Mouse (Mus musculus) right cerebral cortex, adult 18-20 months (tissue): Measurements from ENCODE around the gene Cd83.

Source experiments
- DNase-seq: peaks from one replicate; pipeline ENCODE4 v3.0.0; 2022; ENCODE audit warnings: mixed read lengths

The Cd83 gene

GRCm38 (mm10) chr13:43784725-43785711 is at the start of gene Cd83:
Cd83 (plus strand) TSS chr13:43784775.
- peak; percentile 48 for DNase-seq

DNA sequence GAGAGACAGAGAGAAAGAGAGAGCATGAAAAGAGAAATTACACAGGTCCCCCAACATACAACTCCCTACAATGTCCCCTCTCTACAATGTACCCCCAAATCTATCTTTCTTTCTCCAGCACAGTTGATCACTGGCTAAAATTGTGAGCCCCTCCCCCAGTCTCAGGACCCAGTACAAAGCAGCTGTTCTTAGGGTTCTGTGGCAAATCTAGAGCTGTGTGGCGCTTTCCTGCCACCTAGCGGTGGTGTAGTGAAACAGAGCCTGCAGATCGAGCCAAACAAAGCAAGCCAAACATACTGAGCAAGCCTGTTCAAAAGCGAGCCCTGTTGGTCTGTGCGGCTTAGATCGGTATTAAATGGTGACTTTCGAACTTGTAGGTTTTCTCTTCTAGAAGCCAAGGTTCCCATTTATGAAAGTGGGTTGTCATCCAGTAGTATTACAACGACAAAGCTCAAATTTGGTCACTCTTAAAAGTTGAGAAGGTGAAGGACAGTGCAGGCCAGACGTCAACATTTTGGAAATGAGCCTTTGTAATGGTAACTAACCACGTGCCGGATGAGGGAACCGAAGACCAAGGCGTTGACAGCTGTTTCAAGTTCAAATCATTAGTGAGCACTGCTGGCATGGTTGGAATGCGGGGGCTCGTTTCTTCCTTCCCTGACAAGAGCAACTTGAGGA is 44.8 kb upstream of the Cd83 start:
- DNase-seq, result peak; percentile 87

GRCm38 (mm10) chr13:43740276-43740608 is 44.3 kb upstream of the Cd83 start:
- DNase-seq, result no peak

GRCm38 (mm10) chr13:43742677-43743076 is 41.9 kb upstream of the Cd83 start:
- DNase-seq, result no peak

GRCm38 (mm10) chr13:43744259-43744658 is 40.3 kb upstream of the Cd83 start:
- no peak for DNase-seq

DNA sequence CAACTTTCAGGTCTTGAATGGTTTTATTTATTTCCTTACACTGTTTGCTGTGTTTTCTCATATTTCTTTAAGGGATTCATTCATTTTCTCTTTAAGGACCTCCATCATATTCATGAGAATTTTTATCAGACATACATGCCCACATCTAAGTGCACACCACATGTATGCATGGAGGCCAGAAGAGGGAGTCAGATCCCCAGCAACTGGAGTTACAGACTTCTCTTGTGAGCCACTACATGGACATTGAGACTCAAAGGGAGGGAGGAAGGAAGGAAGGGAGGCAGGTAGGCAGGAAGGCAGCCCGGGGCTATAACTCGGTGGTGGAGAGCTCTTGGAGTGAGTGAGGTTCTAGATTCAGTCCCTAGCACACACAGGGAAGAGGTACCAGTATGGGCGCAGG is 34.3 kb upstream of the Cd83 start:
- DNase-seq, result no peak

DNA sequence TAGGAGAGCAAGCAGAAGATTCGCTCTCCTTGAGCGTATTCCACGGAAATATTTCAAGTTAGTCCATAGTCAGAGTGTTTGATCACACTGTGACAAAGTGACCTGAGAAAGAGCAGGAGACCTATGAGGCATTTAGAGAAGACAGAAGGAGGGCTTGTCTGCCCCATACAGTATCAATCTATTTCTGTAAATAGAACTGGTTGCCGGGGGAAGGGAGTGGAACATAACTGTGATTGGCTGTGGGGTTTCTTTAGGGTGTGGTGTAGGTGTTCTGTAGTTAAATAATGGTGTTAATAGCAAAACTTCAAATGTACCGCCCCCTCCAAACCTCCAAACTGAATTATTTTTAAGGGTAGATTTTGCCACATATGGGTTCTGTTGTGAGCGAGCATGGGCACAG is 33.6 kb upstream of the Cd83 start:
- DNase-seq, result no peak

DNA sequence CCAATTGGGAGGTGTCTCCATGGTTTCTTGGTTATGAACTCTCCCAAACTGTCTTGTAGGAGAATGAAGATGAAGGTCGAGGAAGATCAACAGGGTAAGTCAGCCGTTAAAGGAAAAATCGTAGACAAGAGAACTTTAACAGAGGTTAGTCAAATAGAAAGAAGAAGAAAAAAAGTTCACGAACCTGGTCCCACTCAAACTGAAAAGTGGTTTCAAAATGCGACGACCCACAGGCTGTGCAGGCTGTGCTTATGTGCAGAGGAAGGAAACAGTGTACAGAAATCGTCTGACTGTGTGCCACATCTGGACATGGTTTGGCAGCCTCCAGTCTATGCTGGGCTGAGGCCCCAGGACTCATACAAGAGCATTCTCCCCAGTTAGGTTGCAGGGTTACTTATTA is 32.2 kb upstream of the Cd83 start:
- DNase-seq, result no peak

- DNase-seq, result no peak
Observed at GRCm38 (mm10) chr13:43753652-43754051, 30.9 kb upstream of the Cd83 start.

DNA sequence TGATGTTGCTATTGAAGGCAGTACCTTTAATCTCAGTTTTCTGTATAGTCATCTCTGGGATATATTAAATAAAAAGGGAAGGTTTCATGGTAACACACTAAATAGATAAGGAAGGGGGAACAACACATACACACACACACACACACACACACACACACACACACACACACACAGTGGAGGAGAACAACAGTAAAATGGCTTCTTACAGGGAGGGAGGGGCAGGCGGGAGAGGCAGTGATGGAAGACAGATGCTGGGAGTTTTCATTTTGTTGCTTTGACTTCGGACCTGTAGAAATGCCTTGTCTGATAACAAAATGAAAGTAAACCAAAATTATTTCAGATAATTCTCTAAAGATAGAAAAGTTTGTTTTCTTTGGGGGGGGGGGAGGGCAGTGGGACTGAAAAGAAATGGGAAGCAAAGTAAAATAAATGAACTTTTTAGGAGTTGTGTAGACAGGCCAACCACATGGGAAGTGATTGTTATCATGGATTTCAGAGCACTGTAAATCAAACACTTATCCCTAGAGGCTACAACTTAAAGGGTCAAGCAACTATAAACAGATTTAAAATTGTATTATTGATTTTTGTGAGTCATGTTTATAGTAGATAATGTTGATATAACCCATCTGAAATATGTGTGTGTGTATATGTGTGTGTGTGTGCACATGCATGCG is 30.0 kb upstream of the Cd83 start:
- no peak for DNase-seq

DNA sequence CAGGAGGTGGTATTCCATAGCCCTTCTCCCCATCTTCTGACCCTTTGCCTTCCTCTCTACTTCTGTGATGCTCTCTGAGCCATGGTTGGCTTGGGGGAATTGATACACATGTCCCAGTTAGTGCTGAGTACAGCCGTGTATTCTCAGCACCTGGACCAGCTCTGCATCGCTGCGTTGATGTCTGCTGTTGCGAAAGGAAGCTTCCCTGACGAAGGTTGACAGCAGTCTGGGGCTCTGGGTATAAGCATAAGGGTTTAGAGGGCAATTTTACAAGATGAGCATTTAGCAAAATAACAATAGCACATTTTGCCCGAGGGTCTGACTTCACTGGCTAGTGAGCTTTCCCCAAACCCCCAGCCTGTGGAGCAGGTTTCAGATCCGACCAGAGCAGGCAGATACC is 29.0 kb upstream of the Cd83 start:
- DNase-seq, result no peak

DNA sequence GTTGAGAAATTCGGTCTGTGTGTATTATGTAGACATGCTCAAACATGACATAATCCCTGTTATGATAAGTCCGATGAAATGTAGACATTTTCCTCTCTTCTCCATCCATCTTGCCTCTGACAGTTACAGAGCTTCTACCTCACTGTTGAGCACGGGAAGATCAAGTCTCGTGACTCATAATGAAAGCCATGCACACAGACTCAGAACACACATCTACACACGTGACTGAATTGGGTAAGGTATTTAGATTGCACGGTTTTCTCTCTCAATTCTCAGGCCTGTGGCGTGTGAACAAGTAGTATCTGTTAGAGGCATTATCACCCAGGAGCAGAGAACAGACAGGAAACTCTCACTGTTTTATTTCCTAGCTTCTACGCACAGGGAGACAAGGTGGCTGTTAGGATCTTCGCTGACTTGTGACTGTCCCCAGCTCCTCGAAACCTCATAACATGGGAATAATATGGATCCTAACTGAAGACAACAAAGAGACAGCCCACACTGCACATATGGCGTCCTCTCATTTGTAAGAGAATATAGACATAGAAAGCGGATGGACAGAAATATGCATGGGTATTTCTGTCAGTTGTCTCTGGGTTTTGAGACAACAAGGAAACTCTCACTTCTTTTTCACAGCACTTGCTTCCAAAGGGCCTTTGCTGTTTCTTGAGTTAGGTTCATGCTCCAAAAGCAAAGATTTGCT is 23.3 kb upstream of the Cd83 start:
- no peak for DNase-seq

DNA sequence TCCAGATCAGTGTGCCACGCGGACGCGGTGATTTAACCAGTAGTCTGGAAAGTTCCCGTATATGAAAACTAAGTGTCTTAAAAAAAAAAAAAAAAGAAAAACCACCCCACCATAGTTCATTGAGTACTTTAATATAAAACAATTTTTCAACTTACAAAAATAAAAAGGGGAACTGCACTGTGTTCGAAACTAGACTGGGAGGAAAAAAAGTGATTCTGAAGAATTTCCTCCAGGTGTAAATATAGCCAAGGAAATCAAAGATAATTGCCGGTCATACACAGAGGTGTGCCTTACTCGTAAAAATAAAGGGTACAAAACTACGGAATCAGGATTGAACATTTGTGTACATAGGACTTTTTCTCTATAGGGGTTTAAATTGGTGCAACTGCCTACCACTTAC is 21.7 kb upstream of the Cd83 start:
- no peak for DNase-seq

DNA sequence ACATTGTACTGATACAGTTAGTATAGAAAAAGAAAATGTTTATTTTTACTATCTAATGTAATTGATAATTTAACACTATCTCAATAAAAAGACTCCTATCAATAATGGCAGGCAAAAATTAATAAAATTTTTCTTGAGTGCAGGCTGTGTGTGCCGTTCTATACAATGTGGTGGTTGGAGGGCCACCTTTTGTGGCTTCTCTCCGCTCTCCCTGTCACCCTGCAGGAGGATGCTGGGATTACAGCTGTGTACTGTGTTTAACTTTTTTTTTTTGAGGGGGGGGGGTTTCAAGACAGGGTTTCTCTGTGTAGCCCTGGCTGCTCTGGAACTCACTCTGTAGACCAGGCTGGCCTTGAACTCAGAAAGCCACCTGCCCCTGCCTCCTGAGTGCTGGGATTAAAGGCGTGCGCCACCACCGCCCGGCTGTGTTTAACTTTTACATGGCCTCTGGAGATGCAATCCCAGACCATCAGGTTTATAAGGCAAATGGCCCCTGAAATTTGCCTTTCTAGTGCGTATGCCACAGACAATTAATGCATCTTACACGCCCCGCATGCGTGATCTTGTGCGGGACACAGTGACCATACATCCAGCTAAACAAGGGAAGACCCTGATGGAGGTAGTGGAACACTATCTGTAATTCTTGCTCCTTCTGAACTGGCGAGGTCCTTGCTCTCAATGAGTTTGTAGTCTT is 21.1 kb upstream of the Cd83 start:
- no peak for DNase-seq

GRCm38 (mm10) chr13:43763995-43764579 is 20.5 kb upstream of the Cd83 start:
- peak; percentile 45 for DNase-seq

GRCm38 (mm10) chr13:43765293-43765814 is 19.2 kb upstream of the Cd83 start:
- DNase-seq, result no peak

GRCm38 (mm10) chr13:43766786-43767680 is 17.5 kb upstream of the Cd83 start:
- DNase-seq, result no peak

DNA sequence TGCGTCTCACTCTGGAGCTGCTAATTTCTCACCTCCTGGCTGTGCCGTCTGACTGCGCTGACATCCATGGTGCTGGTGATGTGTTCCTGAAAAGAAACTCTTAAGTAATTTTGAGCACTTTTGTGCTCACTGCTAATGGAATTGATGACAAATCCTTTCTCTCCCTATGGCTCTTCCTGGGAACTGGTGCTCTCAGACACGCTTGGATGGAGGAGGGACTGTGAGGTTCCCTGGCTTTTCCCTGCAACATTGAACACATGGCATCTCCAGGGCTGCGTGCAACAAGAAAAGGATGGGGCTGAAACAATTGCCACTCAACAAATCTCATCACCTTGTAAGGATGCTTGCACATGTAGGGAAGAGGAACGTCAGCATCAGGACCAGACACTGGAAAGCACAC is 11.6 kb upstream of the Cd83 start:
- no peak for DNase-seq

GRCm38 (mm10) chr13:43773965-43774566 is 10.5 kb upstream of the Cd83 start:
- DNase-seq, result peak; percentile 62
